Mouse (Mus musculus): ENCODE data around the gene Agmo.

DNA sequence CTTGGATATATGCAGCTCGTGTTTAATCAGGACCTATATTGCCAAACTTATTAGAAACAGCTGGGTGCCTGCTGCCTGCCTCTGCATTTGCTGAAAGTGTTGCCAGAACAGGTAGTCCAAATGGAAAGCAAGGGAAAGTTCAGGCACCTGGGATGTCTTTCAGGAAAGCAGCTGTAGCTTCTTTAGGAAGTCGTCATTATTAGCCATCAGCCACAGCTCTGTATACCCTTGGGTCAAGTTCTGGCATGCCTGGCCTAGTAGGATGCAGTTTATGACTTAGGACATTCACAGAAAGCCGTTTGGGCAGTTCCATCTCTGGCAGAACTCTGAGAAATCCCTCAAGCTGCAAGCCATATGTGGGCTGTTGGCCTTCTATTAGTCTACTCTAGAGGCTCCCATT lies 330.5 kb downstream of the Agmo start:
- TF ChIP-seq CTCF (IDR thresholded peaks at IDR 0.05; ENCODE audit: low read depth) = no peak
- TF ChIP-seq EP300 (IDR thresholded peaks at IDR 0.05; ENCODE audit: low read depth) = no peak

Measured in liver, postnatal 0 days (tissue).